Mouse (Mus musculus) C2C12 (cell line): ENCODE data around the gene Qrfp.
A peak's percentile ranks its signal among the peaks of the same experiment; 100 is the strongest.

Experiments
- CTCF ChIP-seq: IDR thresholded peaks from one replicate; pipeline ENCODE4 v1.5.1; 2011; ENCODE audit not compliant: control insufficient read depth, insufficient read depth, insufficient read length
- MAX ChIP-seq: IDR thresholded peaks from one replicate; pipeline ENCODE4 v1.6.1; 2011; ENCODE audit warnings: mild to moderate bottlenecking, control low read depth

- TF ChIP-seq CTCF (no peak), MAX (peak; percentile 12)
These were observed 942 bp upstream of the Qrfp start for GRCm38 (mm10) chr2:31811086-31811958.
